Mouse (Mus musculus): ENCODE data around the gene Klf5. TPM values are rescaled to one million over a fixed set of nuclear protein-coding genes. Genes with fewer than 3 reads are reported as not detected.

The Klf5 gene
- polyA plus RNA-seq (2015; fragmentation: Nextera tagmentation; extraction: Ambion mirVana) = 2.7 and 3.2 TPM in 2 replicates

DNA sequence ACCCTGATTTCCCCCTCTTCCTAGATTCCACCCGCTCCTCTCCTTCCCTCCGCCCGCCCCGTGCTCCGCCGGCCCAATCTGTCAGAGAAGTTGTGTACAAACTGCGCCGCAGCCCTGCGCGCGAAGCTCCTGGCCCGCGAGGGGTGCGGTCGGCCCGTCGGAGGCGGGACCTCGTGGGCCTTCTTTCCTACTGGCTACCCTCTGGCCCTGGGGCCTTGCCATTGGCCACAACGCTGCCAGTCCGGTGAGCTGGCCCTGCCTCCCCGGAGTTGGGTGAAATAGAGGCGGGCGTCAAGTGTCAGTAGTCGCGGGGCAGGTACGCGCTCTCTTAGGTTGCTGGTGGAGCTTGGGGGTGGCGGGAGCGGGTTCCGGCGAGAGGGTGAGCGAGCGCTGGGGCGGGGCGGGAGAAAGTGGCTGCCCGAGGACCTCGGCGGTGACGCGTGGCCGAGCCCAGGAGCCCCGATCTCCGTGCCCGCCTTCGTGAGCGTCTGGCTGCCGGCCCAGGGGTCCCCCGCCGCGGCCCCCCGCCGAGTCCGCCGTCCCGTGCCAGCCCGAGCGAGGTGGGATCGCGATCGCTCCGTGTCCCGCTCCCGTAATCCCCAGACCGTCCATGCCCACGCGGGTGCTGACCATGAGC, at the start of gene Klf5:
TSS of gene Klf5 (plus strand) at position 307 of the 637 bp plus-strand sequence.
- Histone ChIP-seq H3K4me1 (replicated peaks) (peaks cover 19% of the 10 kb centered on the region), H3K36me3 (no peaks in the 10 kb centered on the region), H3K4me2 (peak within 1 kb of the TSS; percentile 94), H3K9ac (peak within 1 kb of the TSS; percentile 77), H3K27ac (peak within 1 kb of the TSS; percentile 13; the same call in 1 of the 2 replicates), H3K4me3 (peak within 1 kb of the TSS; percentile 76), H3K27me3 (peaks cover 50% of the 10 kb centered on the region), H3K9me3 (no peaks in the 10 kb centered on the region)
- peak; percentile 97 for ATAC-seq (ENCODE audit: low FRiP score)
- WGBS = 0% methylated on average over 63 of the region's 67 CpGs

- Histone ChIP-seq H3K4me3 (no peak overlapping the region), H3K9ac (no peak overlapping the region), H3K36me3 (peaks cover 2% of the 10 kb centered on the region; the same call in 1 of the 2 replicates), H3K27me3 (no peaks in the 10 kb centered on the region), H3K9me3 (no peaks in the 10 kb centered on the region), H3K27ac (no peak overlapping the region), H3K4me2 (no peak overlapping the region), H3K4me1 (replicated peaks) (no peaks in the 10 kb centered on the region)
- ATAC-seq (ENCODE audit: low FRiP score) = no peak
- 95% methylated on average over 12 of the region's 12 CpGs for WGBS
These were observed 36.5 kb upstream of the Klf5 start for GRCm38 (mm10) chr14:99262026-99262425.

DNA sequence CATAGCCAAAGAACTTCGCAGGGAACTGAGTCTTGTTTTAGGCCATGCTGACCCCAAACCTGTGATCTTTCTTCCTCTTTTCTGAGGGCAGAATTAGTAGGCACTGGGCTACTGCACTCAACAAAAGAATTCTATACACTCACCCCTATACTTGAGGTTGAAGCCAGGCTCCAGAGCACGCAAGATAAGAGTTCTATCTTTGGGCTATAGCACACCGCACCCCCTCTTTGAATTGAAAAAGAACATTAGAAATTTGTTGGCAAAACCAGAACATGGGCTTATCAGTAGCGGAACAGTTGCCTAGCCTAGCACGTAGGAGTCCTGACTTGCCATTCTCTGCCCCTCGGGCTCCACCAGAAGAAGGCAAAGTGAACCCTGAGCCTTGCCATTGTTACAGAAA, 34.7 kb upstream of the Klf5 start:
- no peak overlapping the region for H3K4me2 ChIP-seq
- no peak overlapping the region for H3K9ac ChIP-seq
- H3K27me3 ChIP-seq = no peaks in the 10 kb centered on the region
- H3K4me1 ChIP-seq (replicated peaks) = no peaks in the 10 kb centered on the region
- no peak overlapping the region for H3K27ac ChIP-seq
- no peaks in the 10 kb centered on the region for H3K9me3 ChIP-seq
- no peak overlapping the region for H3K4me3 ChIP-seq
- 0 out of 2 replicates have a peak, but pooled peaks cover 2% of the 10 kb centered on the region for H3K36me3 ChIP-seq
- ATAC-seq (ENCODE audit: low FRiP score) = no peak
- WGBS = 95% methylated on average over 6 of the region's 6 CpGs

GRCm38 (mm10) chr14:99265791-99266190, 32.7 kb upstream of the Klf5 start:
- no peak overlapping the region for H3K4me2 ChIP-seq
- no peaks in the 10 kb centered on the region for H3K4me1 ChIP-seq (replicated peaks)
- H3K27ac ChIP-seq = no peak overlapping the region
- ATAC-seq (ENCODE audit: low FRiP score) = no peak
- WGBS = 96% methylated on average over 14 of the region's 14 CpGs
- no peaks in the 10 kb centered on the region for H3K36me3 ChIP-seq
- no peaks in the 10 kb centered on the region for H3K27me3 ChIP-seq
- no peaks in the 10 kb centered on the region for H3K9me3 ChIP-seq
- H3K9ac ChIP-seq = no peak overlapping the region
- no peak overlapping the region for H3K4me3 ChIP-seq

- Histone ChIP-seq H3K4me1 (replicated peaks) (no peaks in the 10 kb centered on the region), H3K9me3 (no peaks in the 10 kb centered on the region), H3K9ac (no peak overlapping the region), H3K4me3 (no peak overlapping the region), H3K27ac (no peak overlapping the region), H3K27me3 (no peaks in the 10 kb centered on the region), H3K36me3 (no peaks in the 10 kb centered on the region), H3K4me2 (no peak overlapping the region)
- 36% methylated on average over 5 of the region's 5 CpGs for WGBS
- ATAC-seq (ENCODE audit: low FRiP score) = no peak
These were observed 31.7 kb upstream of the Klf5 start for GRCm38 (mm10) chr14:99266749-99267148.

- Histone ChIP-seq H3K9me3 (no peaks in the 10 kb centered on the region), H3K4me3 (no peak overlapping the region), H3K4me1 (replicated peaks) (no peaks in the 10 kb centered on the region), H3K4me2 (no peak overlapping the region), H3K27me3 (0 out of 2 replicates have a peak, but pooled peaks cover 4% of the 10 kb centered on the region), H3K36me3 (no peaks in the 10 kb centered on the region), H3K27ac (no peak overlapping the region), H3K9ac (no peak overlapping the region)
- WGBS = 80% methylated on average over 2 of the region's 2 CpGs
- ATAC-seq (ENCODE audit: low FRiP score) = no peak
These were observed 24.4 kb upstream of the Klf5 start for GRCm38 (mm10) chr14:99274056-99274455.

DNA sequence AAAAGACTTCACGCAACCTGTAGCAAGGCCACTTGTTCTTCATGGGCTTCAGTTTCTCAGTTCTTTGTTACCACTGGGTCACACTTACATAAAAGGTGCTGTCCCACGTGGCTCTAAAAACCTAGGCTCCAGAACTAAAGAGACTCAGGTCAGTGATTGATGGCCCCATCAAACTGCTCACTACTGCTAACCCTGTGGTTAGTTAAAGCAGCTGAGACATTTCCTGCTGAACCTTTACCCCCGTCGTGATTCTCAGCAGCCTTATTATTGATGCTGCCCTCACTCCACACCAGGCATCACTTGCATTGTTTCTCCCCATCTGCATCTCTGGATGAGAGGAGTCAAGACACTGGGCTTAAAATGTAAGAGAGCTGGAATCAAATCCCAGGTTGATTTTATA, 22.7 kb upstream of the Klf5 start:
- Histone ChIP-seq H3K9ac (no peak overlapping the region), H3K9me3 (no peaks in the 10 kb centered on the region), H3K36me3 (no peaks in the 10 kb centered on the region), H3K4me1 (replicated peaks) (no peaks in the 10 kb centered on the region), H3K27ac (no peak overlapping the region), H3K4me3 (no peak overlapping the region), H3K27me3 (0 out of 2 replicates have a peak, but pooled peaks cover 5% of the 10 kb centered on the region), H3K4me2 (no peak overlapping the region)
- 31% methylated on average over 4 of the region's 4 CpGs for WGBS
- ATAC-seq (ENCODE audit: low FRiP score) = no peak

GRCm38 (mm10) chr14:99278312-99278711, 20.2 kb upstream of the Klf5 start:
- no peaks in the 10 kb centered on the region for H3K36me3 ChIP-seq
- H3K9me3 ChIP-seq = no peaks in the 10 kb centered on the region
- no peak overlapping the region for H3K4me2 ChIP-seq
- WGBS = 13% methylated on average over 9 of the region's 9 CpGs
- H3K9ac ChIP-seq = no peak overlapping the region
- H3K4me3 ChIP-seq = no peak overlapping the region
- no peak overlapping the region for H3K27ac ChIP-seq
- ATAC-seq (ENCODE audit: low FRiP score) = no peak
- H3K27me3 ChIP-seq = 0 out of 2 replicates have a peak, but pooled peaks cover 5% of the 10 kb centered on the region
- no peaks in the 10 kb centered on the region for H3K4me1 ChIP-seq (replicated peaks)

DNA sequence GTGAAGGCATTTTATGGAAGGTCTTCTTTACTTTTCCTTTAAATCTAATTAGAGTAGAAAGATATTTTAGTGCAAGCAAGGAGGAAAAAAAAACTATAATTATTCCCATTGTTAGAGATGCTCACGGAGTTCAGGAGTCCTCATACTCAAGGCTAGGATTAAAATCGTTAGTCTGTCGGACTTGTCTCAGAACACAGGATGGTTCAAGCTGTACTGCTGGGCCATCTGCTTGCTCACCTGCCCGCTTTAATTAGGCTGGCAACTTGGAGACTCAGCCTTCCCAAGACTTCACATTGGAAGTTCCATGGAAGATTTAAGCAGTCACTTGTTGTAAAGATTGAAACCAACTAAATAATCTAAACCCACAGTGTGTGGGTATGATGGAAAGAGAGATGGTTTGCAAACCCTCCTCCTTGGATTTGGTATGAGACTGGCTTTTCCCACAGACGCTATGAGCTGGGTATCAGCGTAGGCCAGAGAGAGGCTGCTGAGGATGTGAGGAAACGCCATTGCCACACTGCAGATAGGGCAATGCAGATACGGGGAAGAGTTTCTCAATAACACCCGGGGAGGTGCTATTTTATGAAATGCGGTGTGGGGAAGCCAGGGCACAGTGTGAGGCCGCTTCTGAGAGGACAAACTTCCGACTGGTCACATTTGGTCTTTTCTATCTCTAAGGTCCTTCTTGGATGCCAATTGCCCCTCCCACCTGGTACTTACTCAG, 19.6 kb upstream of the Klf5 start:
- 50% methylated on average over 12 of the region's 12 CpGs for WGBS
- 0 out of 2 replicates have a peak, but pooled peaks cover 5% of the 10 kb centered on the region for H3K27me3 ChIP-seq
- H3K4me1 ChIP-seq (replicated peaks) = no peaks in the 10 kb centered on the region
- no peaks in the 10 kb centered on the region for H3K9me3 ChIP-seq
- H3K4me2 ChIP-seq = no peak overlapping the region
- H3K27ac ChIP-seq = no peak overlapping the region
- no peak overlapping the region for H3K9ac ChIP-seq
- H3K4me3 ChIP-seq = no peak overlapping the region
- H3K36me3 ChIP-seq = no peaks in the 10 kb centered on the region
- no peak for ATAC-seq (ENCODE audit: low FRiP score)

- no peaks in the 10 kb centered on the region for H3K36me3 ChIP-seq
- H3K9ac ChIP-seq = no peak overlapping the region
- H3K4me1 ChIP-seq (replicated peaks) = no peaks in the 10 kb centered on the region
- 0 out of 2 replicates have a peak, but pooled peaks cover 5% of the 10 kb centered on the region for H3K27me3 ChIP-seq
- no peak for ATAC-seq (ENCODE audit: low FRiP score)
- WGBS = 74% methylated on average over 5 of the region's 5 CpGs
- no peak overlapping the region for H3K4me2 ChIP-seq
- no peak overlapping the region for H3K4me3 ChIP-seq
- no peak overlapping the region for H3K27ac ChIP-seq
- H3K9me3 ChIP-seq = no peaks in the 10 kb centered on the region
These were observed 18.1 kb upstream of the Klf5 start for GRCm38 (mm10) chr14:99280399-99280798.

- Histone ChIP-seq H3K9me3 (no peaks in the 10 kb centered on the region), H3K27ac (no peak overlapping the region), H3K27me3 (0 out of 2 replicates have a peak, but pooled peaks cover 5% of the 10 kb centered on the region), H3K4me1 (replicated peaks) (no peaks in the 10 kb centered on the region), H3K36me3 (no peaks in the 10 kb centered on the region), H3K4me2 (no peak overlapping the region), H3K9ac (no peak overlapping the region), H3K4me3 (no peak overlapping the region)
- WGBS = 87% methylated on average over 5 of the region's 5 CpGs
- no peak for ATAC-seq (ENCODE audit: low FRiP score)
These were observed 17.6 kb upstream of the Klf5 start for GRCm38 (mm10) chr14:99280825-99281433.

DNA sequence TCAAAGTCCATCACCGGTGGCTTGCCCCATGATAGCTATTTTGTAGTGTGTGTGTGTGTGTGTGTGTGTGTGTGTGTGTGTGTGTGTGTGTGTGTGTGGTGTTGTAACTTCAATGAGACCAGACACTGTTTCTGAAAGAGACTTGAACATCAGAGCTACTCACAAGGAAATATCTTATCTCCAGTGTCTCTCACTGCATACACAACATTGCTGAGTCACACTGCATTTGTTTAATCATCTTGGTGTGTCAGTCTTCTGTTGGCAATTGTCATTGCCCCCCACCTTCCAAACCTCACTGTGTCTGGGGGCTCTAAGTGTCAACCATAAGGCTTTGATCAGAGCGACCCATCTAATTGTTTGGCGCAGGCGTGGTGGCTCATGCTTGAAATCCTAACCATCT, 13.0 kb upstream of the Klf5 start:
- H3K27me3 ChIP-seq = no peaks in the 10 kb centered on the region
- no peaks in the 10 kb centered on the region for H3K4me1 ChIP-seq (replicated peaks)
- 97% methylated on average over 4 of the region's 4 CpGs for WGBS
- no peaks in the 10 kb centered on the region for H3K36me3 ChIP-seq
- no peak overlapping the region for H3K27ac ChIP-seq
- no peak for ATAC-seq (ENCODE audit: low FRiP score)
- H3K4me2 ChIP-seq = no peak overlapping the region
- H3K9me3 ChIP-seq = no peaks in the 10 kb centered on the region
- H3K4me3 ChIP-seq = no peak overlapping the region
- no peak overlapping the region for H3K9ac ChIP-seq
